Mouse (Mus musculus) heart, embryonic 13.5 days (tissue): Measurements from ENCODE around the gene Tnpo1. TPM values are rescaled to one million over a fixed set of nuclear protein-coding genes. Genes with fewer than 3 reads are reported as not detected.

Experiments
- ATAC-seq: fragments of 200-750 bp; cut with Nextera tagmentation; 2 replicates; pipeline ENCODE4 v1.8.0; 2017; ENCODE audit warnings: moderate TSS enrichment; ENCODE audit not compliant: insufficient number of reproducible peaks, low FRiP score, low TSS enrichment; ENCODE audit errors: extremely low read depth
- H3K27ac ChIP-seq: fragments of 300-500 bp; sonication (generic); replicated peaks from 2 replicates; pipeline ENCODE4 v1.5.1; 2015; ENCODE audit warnings: moderate library complexity, mild to moderate bottlenecking, inconsistent platforms
- H3K27me3 ChIP-seq: fragments of 300-500 bp; sonication (generic); replicated peaks from 2 replicates; pipeline ENCODE4 v1.6.1; 2015; ENCODE audit warnings: mild to moderate bottlenecking, inconsistent platforms
- H3K36me3 ChIP-seq: fragments of 300-500 bp; sonication (generic); 2 replicates; pipeline ENCODE4 v1.6.1; 2015; ENCODE audit warnings: mild to moderate bottlenecking, inconsistent platforms
- H3K4me1 ChIP-seq: fragments of 300-500 bp; sonication (generic); 2 replicates; pipeline ENCODE4 v1.6.1; 2015; ENCODE audit warnings: inconsistent platforms
- H3K4me2 ChIP-seq: fragments of 300-500 bp; sonication (generic); 2 replicates; pipeline ENCODE4 v1.6.1; 2015; ENCODE audit warnings: inconsistent platforms, mild to moderate bottlenecking, moderate library complexity
- H3K4me3 ChIP-seq: fragments of 300-500 bp; sonication (generic); 2 replicates; pipeline ENCODE4 v1.5.1; 2015; ENCODE audit warnings: moderate library complexity, mild to moderate bottlenecking, inconsistent platforms
- H3K9ac ChIP-seq: fragments of 300-500 bp; sonication (generic); 2 replicates; pipeline ENCODE4 v1.6.1; 2015; ENCODE audit warnings: inconsistent platforms, mild to moderate bottlenecking, moderate library complexity
- H3K9me3 ChIP-seq: fragments of 300-500 bp; sonication (generic); 2 replicates; pipeline ENCODE4 v1.6.1; 2016; ENCODE audit warnings: inconsistent platforms
- WGBS: fragments of 180-500 bp; shearing (Covaris S2); methylation state at CpG from one replicate; pipeline ENCODE4 v1.1.7; 2015; ENCODE audit warnings: mixed read lengths; 5-methylcytosine and 5-hydroxymethylcytosine counted together
- polyA plus RNA-seq: library from polyadenylated mRNA; unstranded; fragments of >200 nt; fragmentation: Nextera tagmentation; extraction: Ambion mirVana; gene quantifications from 2 replicates; pipeline ENCODE4 v1.2.1, GENCODE M21; 2015

Gene Tnpo1
- polyA plus RNA-seq, 1 experiment from 2014 or later, result 36.9 TPM

GRCm38 (mm10) chr13:98795511-98795910 is 130.7 kb downstream of the Tnpo1 start:
- H3K27ac ChIP-seq, result no peak overlapping the region
- whole genome bisulfite sequencing, result 93% methylated on average over 3 of the region's 3 CpGs
- H3K27me3 ChIP-seq, result no peaks in the 10 kb centered on the region
- no peak for ATAC-seq
- H3K4me3 ChIP-seq, result no peak overlapping the region
- H3K4me1 ChIP-seq, result no peaks in the 10 kb centered on the region
- H3K4me2 ChIP-seq, result no peak overlapping the region
- H3K9ac ChIP-seq, result no peak overlapping the region
- peaks cover 50% of the 10 kb centered on the region for H3K36me3 ChIP-seq
- H3K9me3 ChIP-seq, result peaks cover 3% of the 10 kb centered on the region; the same call in 1 of the 2 replicates

DNA sequence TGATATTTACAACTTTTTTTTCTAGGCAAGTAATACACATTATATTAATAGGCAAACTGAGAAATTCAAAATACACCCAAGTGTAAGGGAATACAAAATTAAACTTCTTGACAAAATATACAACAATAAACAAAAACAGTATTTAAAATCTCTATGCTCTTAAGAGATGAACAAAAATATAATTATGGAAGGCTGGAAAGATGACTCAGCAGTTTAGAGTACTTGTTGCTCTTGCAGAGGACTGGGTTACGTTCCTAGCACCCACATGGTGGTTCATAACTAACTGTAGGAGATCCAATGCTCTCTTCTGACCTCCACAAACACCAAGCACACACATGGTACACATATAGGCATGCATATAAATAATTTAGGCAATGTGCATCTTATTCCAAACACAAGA is 133.3 kb downstream of the Tnpo1 start:
- ATAC-seq, result no peak
- Histone ChIP-seq H3K27ac (no peak overlapping the region), H3K36me3 (peaks cover 40% of the 10 kb centered on the region), H3K9ac (no peak overlapping the region), H3K4me3 (no peak overlapping the region), H3K4me1 (no peaks in the 10 kb centered on the region), H3K27me3 (no peaks in the 10 kb centered on the region), H3K9me3 (no peaks in the 10 kb centered on the region), H3K4me2 (no peak overlapping the region)
- 93% methylated on average over 1 of the region's 1 CpGs for WGBS

DNA sequence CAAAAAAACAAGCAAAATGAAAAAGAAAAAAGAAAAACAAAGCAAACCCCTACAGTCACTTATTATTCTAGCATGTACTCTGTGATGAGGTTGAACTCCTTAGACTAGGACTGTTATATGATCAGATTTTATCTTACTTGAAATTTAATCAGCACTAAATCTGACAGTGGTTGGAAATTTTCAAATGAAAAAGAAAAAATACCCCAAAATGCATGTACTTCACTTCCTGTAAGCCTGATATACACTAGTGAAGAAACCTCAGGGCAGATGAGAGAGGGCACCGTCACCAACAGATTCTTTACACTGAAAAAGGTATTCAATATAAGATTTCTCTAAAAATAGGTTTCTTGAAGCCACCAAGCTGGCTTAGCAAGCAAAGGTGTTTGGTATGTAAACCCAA is 134.5 kb downstream of the Tnpo1 start:
- Histone ChIP-seq H3K4me1 (peaks cover 10% of the 10 kb centered on the region), H3K4me3 (no peak overlapping the region), H3K27ac (no peak overlapping the region), H3K36me3 (peaks cover 33% of the 10 kb centered on the region), H3K9ac (no peak overlapping the region), H3K4me2 (no peak overlapping the region), H3K9me3 (no peaks in the 10 kb centered on the region), H3K27me3 (no peaks in the 10 kb centered on the region)
- WGBS, result 87% methylated on average over 1 of the region's 1 CpGs
- no peak for ATAC-seq

Other genes starting within 250 kb of the Tnpo1 start
- 1.2 and 2.3 TPM in 2 replicates for gene Tmem171, start 231.6 kb downstream of the Tnpo1 start, polyA plus RNA-seq
- 23.0 and 26.3 TPM in 2 replicates for gene Fcho2, start 110.9 kb downstream of the Tnpo1 start, polyA plus RNA-seq
- not detected in 2 replicates for gene 1700024P04Rik, start 58.2 kb upstream of the Tnpo1 start, polyA plus RNA-seq